Mouse (Mus musculus) kidney, embryonic 15.5 days (tissue): ENCODE measurements around the gene Cdkn3. TPM values are rescaled to one million over a fixed set of nuclear protein-coding genes. Genes with fewer than 3 reads are reported as not detected.
"Not testable (repeated sequence)": the region's sequence is repeated elsewhere in the genome, so short reads cannot be mapped to it uniquely, and the experiment has no call there.

ENCODE experiments used
- ATAC-seq: fragments of 200-750 bp; cut with Nextera tagmentation; replicated peaks from 2 replicates; pipeline ENCODE4 v1.8.0; 2017; ENCODE audit warnings: moderate TSS enrichment; ENCODE audit not compliant: low FRiP score
- H3K27ac ChIP-seq: fragments of 300-500 bp; sonication (generic); 2 replicates; pipeline ENCODE4 v1.5.1; 2015; ENCODE audit warnings: mild to moderate bottlenecking, inconsistent platforms
- H3K27me3 ChIP-seq: fragments of 300-500 bp; sonication (generic); 2 replicates; pipeline ENCODE4 v1.6.1; 2015; ENCODE audit warnings: inconsistent platforms
- H3K36me3 ChIP-seq: fragments of 300-500 bp; sonication (generic); 2 replicates; pipeline ENCODE4 v1.6.1; 2015; ENCODE audit warnings: inconsistent platforms
- H3K4me1 ChIP-seq: fragments of 300-500 bp; sonication (generic); 2 replicates; pipeline ENCODE4 v1.6.1; 2015; ENCODE audit warnings: inconsistent platforms
- H3K4me2 ChIP-seq: fragments of 300-500 bp; sonication (generic); 2 replicates; pipeline ENCODE4 v1.6.1; 2015; ENCODE audit warnings: moderate library complexity, mild to moderate bottlenecking, inconsistent platforms
- H3K4me3 ChIP-seq: fragments of 300-500 bp; sonication (generic); replicated peaks from 2 replicates; pipeline ENCODE4 v1.5.1; 2015; ENCODE audit warnings: mild to moderate bottlenecking, inconsistent platforms
- H3K9ac ChIP-seq: fragments of 300-500 bp; sonication (generic); 2 replicates; pipeline ENCODE4 v1.6.1; 2015; ENCODE audit warnings: mild to moderate bottlenecking, inconsistent platforms
- H3K9me3 ChIP-seq: fragments of 300-500 bp; sonication (generic); replicated peaks from 2 replicates; pipeline ENCODE4 v1.6.1; 2016; ENCODE audit warnings: inconsistent platforms
- WGBS: fragments of 180-500 bp; shearing (Covaris S2); methylation state at CpG from one replicate; pipeline ENCODE4 v1.1.7; 2015; ENCODE audit warnings: mixed read lengths; 5-methylcytosine and 5-hydroxymethylcytosine counted together
- polyA plus RNA-seq: library from polyadenylated mRNA; unstranded; fragments of >200 nt; fragmentation: Nextera tagmentation; extraction: Ambion mirVana; gene quantifications from 2 replicates; pipeline ENCODE4 v1.2.1, GENCODE M21; 2015

Cdkn3 gene
- polyA plus RNA-seq, 1 experiment from 2014 or later: 51.1 TPM

DNA sequence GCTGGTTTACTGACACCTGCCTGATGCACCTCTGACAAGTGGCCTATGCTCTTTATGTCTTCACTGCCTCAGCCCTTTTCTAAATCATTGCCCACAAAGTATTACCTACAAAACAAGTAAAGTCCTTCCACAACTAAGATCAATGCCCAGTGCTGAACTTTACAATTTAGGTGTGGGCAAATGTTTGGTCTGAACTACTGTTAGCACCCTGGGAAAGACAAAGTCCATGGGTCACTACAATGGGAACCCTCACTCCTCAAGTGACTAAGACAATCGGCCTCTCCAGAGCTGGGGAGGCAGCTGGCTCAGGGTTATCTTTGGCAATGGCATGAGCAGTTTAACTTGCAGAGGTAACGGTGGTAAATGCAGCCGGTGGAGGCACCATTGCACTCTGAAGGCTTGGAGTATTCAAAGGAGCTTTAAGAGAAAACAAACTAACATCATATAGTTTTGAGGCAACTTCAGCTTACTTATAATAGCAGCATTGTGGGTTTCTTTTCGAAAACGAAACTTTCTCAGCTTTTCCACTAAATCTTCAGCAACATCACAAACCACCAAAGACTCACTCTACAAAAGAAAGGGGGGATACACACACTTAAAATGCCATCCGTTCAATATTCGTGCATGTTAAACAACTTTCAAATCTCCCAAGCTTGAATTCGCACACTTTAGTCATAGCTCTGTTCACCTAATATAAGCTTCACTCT lies 56.7 kb downstream of the Cdkn3 start:
- Histone ChIP-seq H3K9me3 (no peaks in the 10 kb centered on the region), H3K27me3 (no peaks in the 10 kb centered on the region), H3K36me3 (peaks cover 50% of the 10 kb centered on the region), H3K9ac (no peak overlapping the region), H3K4me3 (no peak overlapping the region), H3K4me1 (peaks cover 14% of the 10 kb centered on the region), H3K4me2 (no peak overlapping the region), H3K27ac (no peak overlapping the region)
- ATAC-seq: no peak
- WGBS: 95% methylated on average over 8 of the region's 8 CpGs

DNA sequence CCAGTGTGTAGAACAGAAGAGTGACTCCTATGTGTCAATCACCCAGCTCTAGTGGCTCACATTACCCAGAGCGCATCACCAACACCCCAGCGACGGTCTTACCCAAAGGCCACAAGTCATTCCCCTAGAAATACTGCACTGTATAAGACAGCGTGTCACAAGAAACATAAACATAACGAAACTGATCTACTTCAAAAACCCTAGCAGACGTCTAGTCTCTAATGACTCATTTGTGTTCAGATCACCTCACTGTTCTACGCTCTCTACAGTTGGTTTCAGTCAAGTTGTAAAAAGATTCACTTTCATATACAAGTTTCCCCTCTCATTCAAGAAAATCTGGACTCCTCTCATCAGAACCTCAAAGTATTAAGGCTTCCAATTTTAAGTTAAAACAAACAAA lies 58.4 kb downstream of the Cdkn3 start:
- H3K4me2 ChIP-seq: no peak overlapping the region
- no peaks in the 10 kb centered on the region for H3K9me3 ChIP-seq
- H3K4me3 ChIP-seq: no peak overlapping the region
- no peak for ATAC-seq
- H3K9ac ChIP-seq: no peak overlapping the region
- H3K27ac ChIP-seq: no peak overlapping the region
- WGBS: 85% methylated on average over 7 of the region's 7 CpGs
- H3K36me3 ChIP-seq: peaks cover 35% of the 10 kb centered on the region
- H3K4me1 ChIP-seq: peaks cover 14% of the 10 kb centered on the region
- H3K27me3 ChIP-seq: no peaks in the 10 kb centered on the region

DNA sequence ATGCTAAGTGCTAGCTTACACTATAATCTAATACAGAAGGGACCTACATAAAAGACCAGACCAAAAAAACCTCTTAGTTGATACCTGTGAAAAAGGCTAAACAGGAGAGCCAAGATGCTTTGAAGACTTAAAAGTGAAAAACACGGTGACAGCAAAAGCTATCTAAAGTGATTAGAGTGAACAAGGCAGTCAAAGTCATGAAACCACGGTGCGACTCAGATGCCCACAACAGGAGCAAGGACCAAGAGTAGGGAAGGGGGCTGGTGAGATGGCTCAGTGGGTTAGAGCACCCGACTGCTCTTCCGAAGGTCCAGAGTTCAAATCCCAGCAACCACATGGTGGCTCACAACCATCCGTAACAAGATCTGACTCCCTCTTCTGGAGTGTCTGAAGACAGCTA lies 59.6 kb downstream of the Cdkn3 start:
- H3K4me2 ChIP-seq, ATAC-seq, H3K9me3 ChIP-seq, H3K9ac ChIP-seq, H3K4me3 ChIP-seq, H3K27ac ChIP-seq, H3K27me3 ChIP-seq: not testable (repeated sequence)
- Histone ChIP-seq H3K36me3 (peaks cover 26% of the 10 kb centered on the region), H3K4me1 (peaks cover 14% of the 10 kb centered on the region)
- 81% methylated on average over 6 of the region's 6 CpGs for WGBS

Other genes with a start within 250 kb of the Cdkn3 start
- gene Cnih1, start 27.9 kb downstream of the Cdkn3 start, polyA plus RNA-seq: 178 and 184 TPM in 2 replicates
- 72.3 and 75.2 TPM in 2 replicates for gene Gmfb, start 61.7 kb downstream of the Cdkn3 start, polyA plus RNA-seq
- 27.8 and 29.9 TPM in 2 replicates for gene Cgrrf1, start 71.6 kb downstream of the Cdkn3 start, polyA plus RNA-seq
- gene Samd4, start 122.3 kb downstream of the Cdkn3 start, polyA plus RNA-seq: 5.0 and 5.2 TPM in 2 replicates